Mouse (Mus musculus) E14TG2a.4 (cell line): ENCODE results near the gene Olfr49.

Experiments used
- H3K27me3 ChIP-seq: 2 replicates; pipeline ENCODE4 v1.6.1; 2014; ENCODE audit warnings: low read length, control low read depth; ENCODE audit not compliant: insufficient read depth
- H3K36me3 ChIP-seq: 2 replicates; pipeline ENCODE4 v1.6.1; 2014; ENCODE audit warnings: low read length, control low read depth; ENCODE audit not compliant: insufficient read depth
- H3K4me1 ChIP-seq: replicated peaks from 2 replicates; pipeline ENCODE4 v1.6.1; 2014; ENCODE audit warnings: low read depth, low read length, control low read depth
- H3K4me3 ChIP-seq: replicated peaks from 2 replicates; pipeline ENCODE4 v1.5.1; 2014; ENCODE audit warnings: mild to moderate bottlenecking, low read length
- H3K9me3 ChIP-seq: 2 replicates; pipeline ENCODE4 v1.6.1; 2014; ENCODE audit warnings: low read length, control low read depth
- CTCF ChIP-seq: conservative IDR thresholded peaks from 2 replicates; pipeline ENCODE4 v1.5.1; 2014; ENCODE audit warnings: low read length
- NANOG ChIP-seq: IDR thresholded peaks from 2 replicates; pipeline ENCODE4 v1.6.1; 2014; ENCODE audit warnings: borderline replicate concordance, low read length, mixed read lengths
- POU5F1 ChIP-seq: IDR thresholded peaks from 2 replicates; pipeline ENCODE4 v1.6.1; 2014; ENCODE audit warnings: low read length, borderline replicate concordance

The Olfr49 gene

DNA sequence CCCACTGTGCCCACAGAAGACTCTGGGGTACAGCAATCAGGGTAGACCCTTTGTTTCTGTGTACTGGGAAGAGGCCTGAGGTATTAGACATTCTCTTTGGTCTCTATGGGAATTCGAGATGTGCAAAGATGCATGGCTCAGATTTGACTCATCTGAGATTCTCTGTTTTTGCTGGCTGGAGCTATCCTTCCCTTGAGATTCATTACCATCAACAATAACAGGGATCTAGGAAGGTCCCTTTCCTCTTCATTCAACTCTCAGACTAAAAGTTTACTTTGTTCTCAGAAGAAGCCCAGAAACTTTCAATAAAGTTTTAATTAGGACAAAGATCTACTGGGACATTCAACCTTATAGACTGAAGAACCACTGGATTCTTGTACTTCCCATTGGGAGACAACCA lies at the start of gene Olfr49:
Gene Olfr49 (minus strand): TSS at position 101 of the 400 bp plus-strand sequence.
- Histone ChIP-seq H3K9me3 (no peaks in the 10 kb centered on the region), H3K4me1 (no peaks in the 10 kb centered on the region), H3K36me3 (no peaks in the 10 kb centered on the region), H3K27me3 (0 out of 2 replicates have a peak, but pooled peaks cover 2% of the 10 kb centered on the region), H3K4me3 (no peak within 1 kb of the TSS)
- TF ChIP-seq POU5F1 (no peak), CTCF (no peak), NANOG (no peak)

DNA sequence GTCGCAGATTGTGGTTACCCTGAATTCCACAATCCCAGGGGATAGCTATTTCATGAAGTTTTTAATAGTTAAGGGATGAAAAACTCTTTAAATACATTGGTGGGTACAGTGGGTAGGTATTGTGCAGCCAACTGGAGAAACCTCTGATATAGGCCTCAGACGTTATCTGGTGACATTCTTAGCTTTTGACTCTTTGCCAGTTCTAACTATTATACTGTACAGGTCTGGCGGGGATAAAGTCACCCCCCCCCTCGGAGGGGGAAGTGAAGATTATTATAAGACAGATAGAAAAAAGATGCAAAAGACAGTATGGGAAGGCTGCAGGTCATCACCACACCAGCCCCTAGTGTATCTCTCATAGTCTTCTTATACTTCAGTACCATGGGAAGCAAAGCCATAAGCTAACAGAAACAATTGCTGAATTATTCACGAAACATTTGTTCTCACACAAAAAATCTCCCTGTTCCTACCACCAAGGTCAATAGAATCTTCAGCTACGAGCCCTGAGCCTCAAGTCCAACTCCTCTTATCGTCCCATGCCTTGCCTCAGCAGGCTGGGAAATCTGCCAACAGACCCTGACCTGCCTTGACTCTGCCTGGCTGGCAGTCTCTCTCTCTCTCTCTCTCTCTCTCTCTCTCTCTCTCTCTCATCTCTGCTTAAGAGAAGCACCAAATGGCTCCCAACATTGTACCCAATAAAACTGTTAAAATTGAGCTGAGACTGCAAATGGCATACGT lies 48.9 kb upstream of the Olfr49 start:
- H3K27me3 ChIP-seq: peaks cover 13% of the 10 kb centered on the region
- no peaks in the 10 kb centered on the region for H3K36me3 ChIP-seq
- H3K4me1 ChIP-seq: peaks cover 12% of the 10 kb centered on the region
- TF ChIP-seq CTCF: no peak
- no peak for TF ChIP-seq NANOG
- TF ChIP-seq POU5F1: no peak
- H3K4me3 ChIP-seq: no peak overlapping the region
- no peaks in the 10 kb centered on the region for H3K9me3 ChIP-seq

- no peak overlapping the region for H3K4me3 ChIP-seq
- no peaks in the 10 kb centered on the region for H3K36me3 ChIP-seq
- H3K27me3 ChIP-seq: peaks cover 13% of the 10 kb centered on the region
- TF ChIP-seq NANOG (no peak), POU5F1 (no peak), CTCF (no peak)
- no peaks in the 10 kb centered on the region for H3K9me3 ChIP-seq
- H3K4me1 ChIP-seq: peaks cover 12% of the 10 kb centered on the region
Measured at GRCm38 (mm10) chr14:54332176-54333074, 47.7 kb upstream of the Olfr49 start.

DNA sequence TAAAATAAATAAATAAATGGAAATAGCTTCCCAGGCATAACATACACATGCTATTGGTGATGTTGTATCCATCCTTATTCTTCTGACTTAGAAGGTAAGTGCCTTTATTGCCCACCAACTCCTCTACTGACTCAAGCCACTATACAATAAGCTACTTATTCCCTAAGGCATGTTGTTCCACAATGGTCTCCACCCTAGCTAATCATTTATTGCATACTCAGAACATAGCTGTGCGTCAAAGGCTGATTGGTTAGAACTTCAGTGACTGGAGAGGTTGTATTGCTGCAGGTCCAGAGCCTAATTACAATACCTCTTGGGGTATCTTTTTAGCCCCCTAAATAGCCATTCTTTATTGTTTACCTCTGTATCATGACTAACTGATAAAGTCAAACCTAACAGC lies 46.4 kb upstream of the Olfr49 start:
- TF ChIP-seq POU5F1: no peak
- no peak for TF ChIP-seq CTCF
- TF ChIP-seq NANOG: no peak
- Histone ChIP-seq H3K36me3 (no peaks in the 10 kb centered on the region), H3K27me3 (peaks cover 13% of the 10 kb centered on the region), H3K9me3 (no peaks in the 10 kb centered on the region), H3K4me3 (no peak overlapping the region), H3K4me1 (peaks cover 12% of the 10 kb centered on the region)

- H3K9me3 ChIP-seq: no peaks in the 10 kb centered on the region
- H3K4me3 ChIP-seq: no peak overlapping the region
- H3K4me1 ChIP-seq: peaks cover 12% of the 10 kb centered on the region
- no peaks in the 10 kb centered on the region for H3K36me3 ChIP-seq
- peaks cover 3% of the 10 kb centered on the region for H3K27me3 ChIP-seq
- TF ChIP-seq CTCF: no peak
Measured at GRCm38 (mm10) chr14:54329201-54329600, 44.5 kb upstream of the Olfr49 start.

GRCm38 (mm10) chr14:54328548-54328947 lies 43.8 kb upstream of the Olfr49 start:
- Histone ChIP-seq H3K36me3 (no peaks in the 10 kb centered on the region), H3K4me1 (peaks cover 12% of the 10 kb centered on the region), H3K9me3 (no peaks in the 10 kb centered on the region), H3K4me3 (no peak overlapping the region), H3K27me3 (no peaks in the 10 kb centered on the region)
- no peak for TF ChIP-seq NANOG
- TF ChIP-seq CTCF: peak; percentile 42

GRCm38 (mm10) chr14:54324486-54324885 lies 39.7 kb upstream of the Olfr49 start:
- no peak overlapping the region for H3K4me3 ChIP-seq
- H3K27me3 ChIP-seq: no peaks in the 10 kb centered on the region
- H3K4me1 ChIP-seq: peaks cover 18% of the 10 kb centered on the region
- peaks cover 5% of the 10 kb centered on the region; the same call in 1 of the 2 replicates for H3K9me3 ChIP-seq
- H3K36me3 ChIP-seq: no peaks in the 10 kb centered on the region
- TF ChIP-seq CTCF (no peak), POU5F1 (no peak), NANOG (no peak)

DNA sequence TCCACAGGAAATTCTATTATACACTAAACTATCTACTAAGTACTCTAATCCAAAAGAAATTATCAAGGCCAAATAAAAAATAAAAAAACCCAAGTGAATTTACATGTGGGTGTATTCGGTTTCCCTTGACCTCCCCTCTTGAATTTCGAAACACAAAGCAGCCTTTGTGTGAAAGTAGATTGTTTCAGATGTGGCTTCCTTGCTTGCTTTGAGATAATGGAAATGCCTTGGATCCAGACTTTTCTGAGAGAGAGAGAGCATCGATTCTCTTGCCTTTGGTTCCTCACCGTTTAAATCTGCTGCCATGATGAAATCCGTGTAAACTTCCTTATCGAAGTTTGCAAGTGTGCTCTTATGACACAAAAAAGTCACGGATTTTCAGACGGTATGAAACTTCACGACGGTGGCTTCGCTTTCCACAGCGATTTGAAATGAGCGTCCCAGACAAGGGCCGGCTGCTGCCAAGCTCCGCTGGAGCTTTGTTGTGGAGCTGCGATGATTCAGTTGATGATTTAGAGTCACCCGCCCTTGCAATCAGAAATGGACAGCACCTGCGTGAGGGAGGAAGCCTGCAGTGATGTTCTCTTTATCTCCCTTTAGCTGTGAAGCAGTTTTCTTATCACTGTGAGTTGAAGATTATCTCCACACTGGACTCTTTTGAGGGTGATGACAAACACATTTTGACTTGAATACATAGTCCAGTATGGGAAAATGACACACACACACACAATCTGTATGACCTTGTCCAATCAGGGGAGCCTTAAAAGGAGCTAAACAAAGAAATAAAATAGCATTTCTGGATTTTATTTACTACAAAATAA lies 37.0 kb upstream of the Olfr49 start:
- Histone ChIP-seq H3K4me3 (no peak overlapping the region), H3K27me3 (no peaks in the 10 kb centered on the region), H3K4me1 (peaks cover 14% of the 10 kb centered on the region), H3K9me3 (peaks cover 5% of the 10 kb centered on the region; the same call in 1 of the 2 replicates), H3K36me3 (no peaks in the 10 kb centered on the region)
- TF ChIP-seq CTCF (no peak), NANOG (peak; percentile 61; the same call in 1 of the 2 replicates), POU5F1 (no peak)
